Mouse (Mus musculus) ovary, postnatal 10 days (tissue): ENCODE results near the gene Dusp28.

Source experiments
- DNase-seq: peaks from one replicate; pipeline ENCODE4 v3.0.0; 2022; ENCODE audit warnings: low spot score

The Dusp28 gene

GRCm38 (mm10) chr1:92906779-92907631 is at the start of gene Dusp28:
Gene Dusp28 (plus strand): TSS chr1:92906981.
- peak; percentile 67 for DNase-seq

DNA sequence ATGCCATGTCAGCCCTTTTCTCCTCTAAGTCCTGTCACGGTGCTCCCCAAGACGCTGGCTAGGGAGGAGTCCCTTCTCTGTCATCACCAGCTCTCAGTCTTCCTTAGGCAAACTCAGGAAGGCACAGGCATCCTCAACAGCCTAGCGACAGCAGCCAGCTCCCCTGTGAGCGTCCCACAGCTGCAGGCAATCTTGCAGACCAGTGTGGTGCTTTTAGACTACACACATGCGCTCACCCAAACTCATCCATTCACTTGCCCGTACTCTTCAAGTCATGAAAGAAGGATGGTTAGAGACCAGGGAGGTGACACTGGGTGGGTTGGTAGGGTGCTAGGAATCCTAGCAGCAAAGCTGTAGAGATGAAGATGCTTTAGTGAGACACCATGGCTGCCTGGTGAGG is 45.3 kb upstream of the Dusp28 start:
- no peak for DNase-seq

GRCm38 (mm10) chr1:92863268-92863667 is 43.5 kb upstream of the Dusp28 start:
- no peak for DNase-seq

DNA sequence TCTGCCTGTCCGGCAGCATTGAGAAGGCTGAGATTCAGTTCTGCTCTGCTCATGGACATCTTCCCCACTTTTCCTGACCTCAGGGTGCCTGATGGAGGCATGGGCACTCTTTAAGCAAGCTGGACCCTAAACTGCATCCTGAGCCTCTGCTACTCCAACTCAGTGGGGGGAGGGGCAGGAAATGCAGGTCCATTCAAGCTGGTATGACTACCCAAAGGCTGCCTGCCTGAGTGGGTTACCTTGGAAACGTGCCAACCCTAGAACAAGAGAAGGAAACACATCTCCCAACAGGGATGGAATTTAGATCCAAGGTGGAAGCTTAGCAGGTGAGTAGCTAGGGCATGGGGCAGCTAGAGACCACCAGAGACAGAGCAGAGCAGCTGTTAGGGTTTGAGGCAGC is 40.6 kb upstream of the Dusp28 start:
- DNase-seq: no peak

- no peak for DNase-seq
Observed at GRCm38 (mm10) chr1:92869985-92870384, 36.8 kb upstream of the Dusp28 start.

GRCm38 (mm10) chr1:92872666-92873065 is 34.1 kb upstream of the Dusp28 start:
- DNase-seq: no peak

DNA sequence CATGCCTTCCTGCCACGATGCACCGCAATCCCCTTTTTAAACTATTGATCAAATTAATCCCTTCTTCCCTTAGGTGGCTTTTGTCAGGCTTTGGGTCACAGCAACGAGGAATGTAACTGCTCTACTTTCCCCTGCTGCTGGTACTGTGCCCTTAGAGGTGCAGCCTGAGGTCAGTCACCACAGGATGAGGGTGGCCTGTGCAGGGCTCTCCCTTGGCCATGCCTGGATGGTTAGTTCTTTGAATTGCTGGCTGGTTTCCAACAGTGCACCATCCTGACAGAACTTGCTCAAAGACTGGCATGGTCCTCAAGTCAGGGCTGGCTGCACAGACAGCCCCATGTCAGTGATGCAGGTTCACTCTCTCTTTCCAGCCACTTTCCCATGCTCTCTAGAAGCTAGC is 32.8 kb upstream of the Dusp28 start:
- DNase-seq: no peak

DNA sequence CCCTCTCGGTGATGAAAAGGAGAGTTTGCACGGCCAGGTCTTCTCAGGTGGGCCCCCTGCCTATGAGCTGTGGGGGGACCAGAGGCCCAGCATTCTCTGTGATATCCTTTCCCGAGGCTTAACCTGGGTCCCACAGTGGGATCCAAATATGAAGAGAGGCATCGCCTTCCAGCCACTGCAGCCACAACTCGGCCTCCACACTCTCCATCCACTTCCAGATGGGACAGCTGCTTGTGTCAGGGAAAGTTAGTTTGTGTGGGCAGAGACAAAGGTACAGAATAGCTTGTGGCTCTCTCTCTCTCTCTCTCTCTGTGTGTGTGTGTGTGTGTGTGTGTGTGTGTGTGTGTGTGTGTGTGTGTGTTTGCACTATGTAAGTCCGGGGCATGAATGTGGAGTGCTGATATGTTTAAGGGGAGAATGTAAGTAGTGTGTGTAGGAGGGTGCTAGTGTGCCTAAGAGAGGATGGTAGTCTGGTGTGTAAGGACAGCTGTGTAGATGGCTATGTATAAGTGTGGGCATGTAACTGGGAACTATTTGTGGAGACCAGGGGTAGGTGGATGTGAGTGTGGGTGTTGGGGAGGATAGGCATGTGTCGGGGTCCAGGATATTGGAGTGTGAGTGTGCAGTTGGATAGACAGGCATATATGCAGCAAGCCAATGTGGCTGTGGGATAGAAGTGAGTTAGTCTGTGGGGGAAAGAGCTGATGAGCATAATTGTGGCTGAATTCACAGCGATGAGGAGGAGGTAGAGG is 31.2 kb upstream of the Dusp28 start:
- DNase-seq: no peak

GRCm38 (mm10) chr1:92877431-92877978 is 29.3 kb upstream of the Dusp28 start:
- no peak for DNase-seq

DNA sequence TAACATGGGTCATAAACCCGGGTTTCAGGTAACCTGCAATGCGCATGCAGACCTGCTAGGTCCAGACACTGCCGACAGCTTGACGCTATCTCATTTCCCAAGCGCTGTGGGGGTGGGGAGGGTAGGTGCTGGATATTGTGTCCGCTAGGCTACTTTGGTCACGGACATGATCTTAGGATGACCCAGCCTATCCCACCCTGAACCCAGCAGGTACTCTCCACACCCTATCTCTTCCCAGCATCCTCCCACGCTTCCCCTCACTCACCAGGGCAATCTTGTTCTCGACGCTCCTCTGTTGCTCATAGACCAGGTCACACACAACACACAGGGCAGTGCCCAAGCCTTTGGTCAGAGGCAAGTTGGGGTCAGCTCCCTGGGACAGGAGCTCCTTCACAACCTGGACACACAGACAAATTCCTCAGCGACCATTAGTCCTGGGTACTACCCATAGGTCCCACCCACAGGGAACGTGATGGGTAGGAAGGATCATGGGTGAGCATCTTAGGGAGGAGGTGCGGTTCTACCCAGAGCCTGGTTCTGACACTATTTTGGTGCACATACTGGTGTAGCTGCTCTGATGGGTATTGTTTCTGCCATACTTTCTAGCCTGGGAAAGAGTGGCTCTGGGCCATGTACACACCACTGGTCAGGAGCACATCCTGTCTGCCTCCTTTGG is 28.6 kb upstream of the Dusp28 start:
- DNase-seq: no peak

DNA sequence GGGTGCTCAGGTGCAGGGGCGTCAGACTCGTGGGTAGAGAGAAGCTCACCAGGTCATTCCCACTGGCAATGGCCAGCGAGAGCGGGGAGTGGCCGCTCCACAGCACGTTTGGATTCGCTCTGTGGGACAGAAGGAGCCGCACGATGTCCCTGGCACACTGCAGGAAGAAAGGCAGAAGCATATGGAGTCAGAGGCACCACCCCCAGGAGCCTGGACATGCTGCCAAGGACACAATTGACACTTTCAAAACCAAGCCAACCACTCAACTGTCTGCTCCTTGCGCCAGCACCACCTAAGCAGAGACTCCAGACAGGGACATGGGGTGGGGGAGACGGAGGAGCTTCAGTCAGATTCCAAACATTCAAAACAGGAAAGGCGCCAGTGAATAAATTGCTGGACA is 27.5 kb upstream of the Dusp28 start:
- DNase-seq: no peak

GRCm38 (mm10) chr1:92880101-92880500 is 26.7 kb upstream of the Dusp28 start:
- DNase-seq: no peak

GRCm38 (mm10) chr1:92881982-92882381 is 24.8 kb upstream of the Dusp28 start:
- DNase-seq: no peak

DNA sequence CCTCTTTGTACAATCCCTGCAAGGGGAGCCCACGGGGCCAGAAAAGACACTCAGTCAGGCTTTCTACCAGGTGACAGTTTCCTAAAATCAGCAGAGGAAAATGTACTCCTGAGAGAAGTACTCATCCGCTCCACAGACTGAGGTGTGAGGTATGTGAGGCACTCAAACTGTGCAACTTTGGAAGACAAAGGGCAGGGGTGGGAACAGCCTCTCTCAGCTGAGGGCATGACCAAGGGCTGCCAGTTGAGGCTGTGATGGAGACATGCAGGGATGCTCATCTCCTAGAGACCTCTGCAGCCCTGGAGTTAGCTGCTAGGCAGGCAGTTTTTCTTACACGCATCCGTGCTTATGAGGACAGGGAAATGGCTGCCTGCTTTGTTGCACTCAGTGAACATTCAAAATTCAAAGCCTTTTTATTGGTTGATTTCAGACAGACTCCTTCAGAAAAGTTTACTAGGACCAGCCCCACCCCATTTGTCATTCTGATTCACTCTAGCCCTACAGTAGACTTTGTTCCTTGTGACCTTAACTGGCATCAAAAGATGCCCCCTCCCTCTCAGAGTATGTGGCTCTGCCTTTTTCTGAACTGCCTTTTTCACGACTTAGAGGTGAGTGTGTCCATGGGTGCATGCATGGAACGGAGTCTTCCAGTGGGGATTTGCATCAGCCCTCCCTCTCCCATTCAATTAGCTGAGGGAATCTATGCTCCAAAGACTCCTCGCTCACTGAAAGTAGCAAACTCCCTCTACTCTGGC is 17.7 kb upstream of the Dusp28 start:
- DNase-seq: no peak

GRCm38 (mm10) chr1:92892791-92893190 is 14.0 kb upstream of the Dusp28 start:
- no peak for DNase-seq

GRCm38 (mm10) chr1:92893896-92894295 is 12.9 kb upstream of the Dusp28 start:
- DNase-seq: no peak

- DNase-seq: peak; percentile 35
Observed at GRCm38 (mm10) chr1:92895089-92895488, 11.7 kb upstream of the Dusp28 start.

GRCm38 (mm10) chr1:92902786-92903185 is 4.0 kb upstream of the Dusp28 start, which contains the start of gene Ankmy1:
Gene Ankmy1 (minus strand): TSS chr1:92902906.
- no peak for DNase-seq

DNA sequence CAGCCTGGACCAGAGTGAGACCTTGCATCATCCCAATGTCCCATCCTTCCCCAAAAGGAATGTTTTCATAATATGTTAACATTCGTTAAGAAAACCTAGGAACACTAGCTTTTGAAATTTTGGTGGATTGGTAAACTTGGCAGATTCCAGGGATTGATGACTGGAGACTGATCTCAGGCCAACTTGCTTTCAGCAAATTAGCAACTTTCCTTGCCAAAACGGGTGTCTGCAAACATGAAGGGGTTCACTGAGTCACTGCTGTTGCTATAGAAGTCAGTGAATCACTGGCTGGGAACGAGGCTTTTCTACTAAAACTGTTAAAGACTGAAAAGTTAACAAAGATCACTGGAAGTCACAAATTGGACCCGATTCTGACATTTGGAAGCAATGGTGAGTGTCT is 3.2 kb upstream of the Dusp28 start:
- no peak for DNase-seq

- no peak for DNase-seq
Observed at GRCm38 (mm10) chr1:92905703-92906310, 974 bp upstream of the Dusp28 start.
